Mouse (Mus musculus) hindbrain, embryonic 10.5 days (tissue): Measurements from ENCODE around the gene Olfr675. TPM values are rescaled to one million over a fixed set of nuclear protein-coding genes. Genes with fewer than 3 reads are reported as not detected.
"Not testable (repeated sequence)": the region's sequence is repeated elsewhere in the genome, so short reads cannot be mapped to it uniquely, and the experiment has no call there.

Source experiments
- DNase-seq: peaks from one replicate; pipeline ENCODE4 v3.0.0-alpha.2; 2017; ENCODE audit warnings: low spot score
- H3K27ac ChIP-seq: fragments of 300-500 bp; sonication (generic); 2 replicates; pipeline ENCODE4 v1.5.1; 2016; ENCODE audit warnings: mild to moderate bottlenecking, moderate library complexity
- H3K27me3 ChIP-seq: fragments of 300-500 bp; sonication (generic); 2 replicates; pipeline ENCODE4 v1.6.1; 2016; ENCODE audit warnings: mild to moderate bottlenecking; ENCODE audit not compliant: poor library complexity, insufficient read depth, severe bottlenecking
- H3K36me3 ChIP-seq: fragments of 300-500 bp; sonication (generic); 2 replicates; pipeline ENCODE4 v1.6.1; 2016; ENCODE audit warnings: mild to moderate bottlenecking, moderate library complexity
- H3K4me1 ChIP-seq: fragments of 300-500 bp; sonication (generic); replicated peaks from 2 replicates; pipeline ENCODE4 v1.6.1; 2016; ENCODE audit warnings: mild to moderate bottlenecking
- H3K4me3 ChIP-seq: fragments of 300-500 bp; sonication (generic); 2 replicates; pipeline ENCODE4 v1.5.1; 2016; ENCODE audit warnings: mild to moderate bottlenecking, moderate library complexity
- H3K9me3 ChIP-seq: fragments of 300-500 bp; sonication (generic); 2 replicates; pipeline ENCODE4 v1.6.1; 2016; ENCODE audit warnings: mild to moderate bottlenecking, moderate library complexity
- WGBS: fragments of 180-500 bp; shearing (Covaris S2); methylation state at CpG from one replicate; pipeline ENCODE4 v1.1.7; 2016; 5-methylcytosine and 5-hydroxymethylcytosine counted together
- polyA plus RNA-seq: library from polyadenylated mRNA; unstranded; fragments of >200 nt; fragmentation: Nextera tagmentation; extraction: Ambion mirVana; gene quantifications from 2 replicates; pipeline ENCODE4 v1.2.1, GENCODE M21; 2016

Olfr675 gene
- not detected in 2 replicates for polyA plus RNA-seq

- 92% methylated on average over 1 of the region's 1 CpGs for WGBS
- H3K36me3 ChIP-seq, result no peaks in the 10 kb centered on the region
- no peaks in the 10 kb centered on the region for H3K9me3 ChIP-seq
- H3K27me3 ChIP-seq, result no peaks in the 10 kb centered on the region
- H3K4me3 ChIP-seq, result no peak within 1 kb of the TSS
- DNase-seq, result no peak
- H3K4me1 ChIP-seq, result no peaks in the 10 kb centered on the region
- no peak within 1 kb of the TSS for H3K27ac ChIP-seq
These were observed at the start of gene Olfr675 for GRCm38 (mm10) chr7:105028360-105028759. Gene Olfr675 (minus strand): TSS chr7:105028460.

GRCm38 (mm10) chr7:105064175-105064574 is 35.9 kb upstream of the Olfr675 start, which contains the start of gene Olfr678:
Gene Olfr678 (plus strand): TSS chr7:105064475.
- Histone ChIP-seq H3K27ac (no peak within 1 kb of the TSS), H3K9me3 (no peaks in the 10 kb centered on the region), H3K4me3 (no peak within 1 kb of the TSS), H3K4me1 (no peaks in the 10 kb centered on the region), H3K27me3 (no peaks in the 10 kb centered on the region), H3K36me3 (no peaks in the 10 kb centered on the region)
- no peak for DNase-seq
- WGBS, result 97% methylated on average over 1 of the region's 1 CpGs

- no peaks in the 10 kb centered on the region for H3K9me3 ChIP-seq
- H3K27ac ChIP-seq, result no peak overlapping the region
- no peaks in the 10 kb centered on the region for H3K36me3 ChIP-seq
- H3K4me1 ChIP-seq, result no peaks in the 10 kb centered on the region
- no peak for DNase-seq
- no peaks in the 10 kb centered on the region for H3K27me3 ChIP-seq
- H3K4me3 ChIP-seq, result no peak overlapping the region
These were observed 30.7 kb upstream of the Olfr675 start for GRCm38 (mm10) chr7:105058951-105059350.

GRCm38 (mm10) chr7:105033836-105034235 is 5.6 kb upstream of the Olfr675 start:
- WGBS, result 61% methylated on average over 5 of the region's 5 CpGs
- H3K4me1 ChIP-seq, result not testable (repeated sequence)

GRCm38 (mm10) chr7:105032398-105032797 is 4.1 kb upstream of the Olfr675 start, which contains the start of gene Olfr676:
Gene Olfr676 (plus strand): TSS chr7:105032698.
- H3K27ac ChIP-seq, result no peak within 1 kb of the TSS
- no peaks in the 10 kb centered on the region for H3K4me1 ChIP-seq
- H3K9me3 ChIP-seq, result no peaks in the 10 kb centered on the region
- DNase-seq, result no peak
- no peaks in the 10 kb centered on the region for H3K27me3 ChIP-seq
- H3K36me3 ChIP-seq, result no peaks in the 10 kb centered on the region
- H3K4me3 ChIP-seq, result no peak within 1 kb of the TSS

More at GRCm38 (mm10) chr7:105033836-105034235, 5.6 kb upstream of the Olfr675 start:
- H3K27ac ChIP-seq, H3K9me3 ChIP-seq, H3K27me3 ChIP-seq, DNase-seq, H3K4me3 ChIP-seq, H3K36me3 ChIP-seq: not testable (repeated sequence)

GRCm38 (mm10) chr7:105022530-105022929 is 5.7 kb downstream of the Olfr675 start:
- Histone ChIP-seq H3K36me3 (no peaks in the 10 kb centered on the region), H3K27me3 (no peaks in the 10 kb centered on the region), H3K4me3 (no peak overlapping the region), H3K4me1 (no peaks in the 10 kb centered on the region), H3K9me3 (no peaks in the 10 kb centered on the region), H3K27ac (no peak overlapping the region)
- no peak for DNase-seq
- 54% methylated on average over 1 of the region's 1 CpGs for WGBS

GRCm38 (mm10) chr7:105001929-105002328 is 26.3 kb downstream of the Olfr675 start, which contains the start of gene Olfr672:
Gene Olfr672 (minus strand): TSS chr7:105002029.
- no peaks in the 10 kb centered on the region for H3K4me1 ChIP-seq
- DNase-seq, result no peak
- H3K9me3 ChIP-seq, result no peaks in the 10 kb centered on the region
- no peaks in the 10 kb centered on the region for H3K36me3 ChIP-seq
- no peak within 1 kb of the TSS for H3K4me3 ChIP-seq
- H3K27ac ChIP-seq, result no peak within 1 kb of the TSS
- no peaks in the 10 kb centered on the region for H3K27me3 ChIP-seq

- H3K4me1 ChIP-seq, result no peaks in the 10 kb centered on the region
- H3K36me3 ChIP-seq, result no peaks in the 10 kb centered on the region
- H3K27ac ChIP-seq, result no peak within 1 kb of the TSS
- DNase-seq, result no peak
- no peak within 1 kb of the TSS for H3K4me3 ChIP-seq
- H3K27me3 ChIP-seq, result no peaks in the 10 kb centered on the region
- peaks cover 4% of the 10 kb centered on the region; the same call in 1 of the 2 replicates for H3K9me3 ChIP-seq
- WGBS, result 81% methylated on average over 1 of the region's 1 CpGs
These were observed 49.2 kb downstream of the Olfr675 start, which contains the start of gene Olfr671 for GRCm38 (mm10) chr7:104979026-104979425. Gene Olfr671 (minus strand): TSS chr7:104979126.

GRCm38 (mm10) chr7:104972507-104972906 is 55.8 kb downstream of the Olfr675 start:
- H3K27me3 ChIP-seq, H3K4me1 ChIP-seq, H3K36me3 ChIP-seq, H3K4me3 ChIP-seq, H3K9me3 ChIP-seq, DNase-seq, H3K27ac ChIP-seq: not testable (repeated sequence)
- WGBS, result 75% methylated on average over 2 of the region's 2 CpGs

Other genes starting within 250 kb of the Olfr675 start
- gene Usp17lb, start 185.9 kb downstream of the Olfr675 start, polyA plus RNA-seq, result not detected in 2 replicates
- not detected in 2 replicates for gene Usp17la, start 171.5 kb downstream of the Olfr675 start, polyA plus RNA-seq
- gene Olfr665, start 150.4 kb downstream of the Olfr675 start, polyA plus RNA-seq, result not detected in 2 replicates
- not detected in 2 replicates for gene Olfr666, start 132.5 kb downstream of the Olfr675 start, polyA plus RNA-seq
- gene Olfr667, start 107.0 kb downstream of the Olfr675 start, polyA plus RNA-seq, result not detected in 2 replicates
- gene Olfr668, start 100.4 kb downstream of the Olfr675 start, polyA plus RNA-seq, result not detected in 2 replicates
- gene Olfr669, start 94.2 kb downstream of the Olfr675 start, polyA plus RNA-seq, result not detected in 2 replicates
- gene Olfr670, start 65.8 kb downstream of the Olfr675 start, polyA plus RNA-seq, result not detected in 2 replicates
- not detected in 2 replicates for gene Olfr671, start 49.3 kb downstream of the Olfr675 start, polyA plus RNA-seq
- gene Olfr672, start 26.4 kb downstream of the Olfr675 start, polyA plus RNA-seq, result not detected in 2 replicates
- gene Olfr676, start 4.2 kb upstream of the Olfr675 start, polyA plus RNA-seq, result not detected in 2 replicates
- not detected in 2 replicates for gene Olfr677, start 22.9 kb upstream of the Olfr675 start, polyA plus RNA-seq
- not detected in 2 replicates for gene Olfr678, start 36.0 kb upstream of the Olfr675 start, polyA plus RNA-seq
- gene Olfr679, start 52.7 kb upstream of the Olfr675 start, polyA plus RNA-seq, result not detected in 2 replicates
- not detected in 2 replicates for gene Olfr680-ps1, start 64.4 kb upstream of the Olfr675 start, polyA plus RNA-seq
- gene Olfr681, start 88.4 kb upstream of the Olfr675 start, polyA plus RNA-seq, result not detected in 2 replicates
- not detected in 2 replicates for gene Olfr683, start 118.6 kb upstream of the Olfr675 start, polyA plus RNA-seq
- not detected in 2 replicates for gene Olfr684, start 135.2 kb upstream of the Olfr675 start, polyA plus RNA-seq
- not detected in 2 replicates for gene Olfr685, start 157.6 kb upstream of the Olfr675 start, polyA plus RNA-seq
- gene Olfr686, start 179.0 kb upstream of the Olfr675 start, polyA plus RNA-seq, result not detected in 2 replicates